26 mouse cellular contexts compared by ENCODE assay signal in the genomic region with DNA sequence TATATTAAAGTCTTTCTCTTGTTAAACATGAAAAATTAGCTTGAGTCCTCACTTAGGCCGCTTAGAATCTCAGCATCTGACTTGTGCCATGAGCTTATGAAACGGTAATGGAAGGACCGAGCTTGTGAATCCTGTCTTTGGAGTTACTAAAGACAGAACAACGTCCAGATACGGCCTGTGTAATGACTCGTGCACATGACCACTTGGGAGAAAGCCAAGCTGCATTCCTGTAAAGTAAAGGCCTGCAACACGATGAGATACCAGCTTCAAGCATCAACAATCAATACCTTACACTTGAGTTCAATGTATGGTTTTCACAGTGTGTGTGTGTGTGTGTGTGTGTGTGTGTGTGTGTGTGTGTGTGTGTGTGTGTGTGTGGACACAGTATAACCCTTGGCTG. TPM values are rescaled to one million over a fixed set of nuclear protein-coding genes. Genes with fewer than 3 reads are reported as not detected.
DNase-seq lines count a peak whose midpoint lies in the region; ATAC-seq and TF ChIP-seq lines count a peak whose summit lies in the region.
"Had no signal": no experiment of that assay in that cellular context is flagged by ENCODE, and none has a peak within 500 bp of the region (broad histone marks: within the 10 kb centered on the region; RNA-seq: fewer than 3 reads in every experiment).

No protein-coding gene starts in this region.

- ATAC-seq in stomach, embryonic 15.5 days (ENCODE audit: insufficient read depth, low FRiP score, low read depth) = 0 out of 2 replicates have a peak, but pooled peaks have one; percentile 5
- ATAC-seq in stomach, postnatal 0 days (ENCODE audit: low FRiP score, low TSS enrichment) = no peak
- no peak for ATAC-seq in midbrain, embryonic 15.5 days (replicated peaks)
- ATAC-seq: forebrain, embryonic 14.5 days; forebrain, embryonic 16.5 days had no signal

- 43% methylated on average over 7 of the region's 7 CpGs for WGBS in kidney, adult 2 months
- WGBS in stomach, embryonic 15.5 days = 73% methylated on average over 7 of the region's 7 CpGs
- 49% methylated on average over 7 of the region's 7 CpGs for WGBS in stomach, postnatal 0 days
- WGBS in limb, embryonic 10.5 days = 92% methylated on average over 7 of the region's 7 CpGs
- 90% methylated on average over 7 of the region's 7 CpGs for WGBS in midbrain, embryonic 15.5 days

- H3K9me3 ChIP-seq in stomach, embryonic 15.5 days = no peaks in the 10 kb centered on the region
- H3K9me3 ChIP-seq in stomach, postnatal 0 days (ENCODE audit: control insufficient read depth, low read length) = no peaks in the 10 kb centered on the region
- no peaks in the 10 kb centered on the region for H3K9me3 ChIP-seq in limb, embryonic 10.5 days (replicated peaks)
- no peaks in the 10 kb centered on the region for H3K9me3 ChIP-seq in midbrain, embryonic 15.5 days
- H3K9me3 ChIP-seq: embryonic facial prominence, embryonic 13.5 days; embryonic facial prominence, embryonic 15.5 days; forebrain, embryonic 10.5 days; forebrain, embryonic 12.5 days; G1E had no signal

- H3K4me2 ChIP-seq in stomach, embryonic 15.5 days = no peak overlapping the region
- H3K4me2 ChIP-seq in stomach, postnatal 0 days (replicated peaks; ENCODE audit: low read depth) = no peak overlapping the region
- no peak overlapping the region for H3K4me2 ChIP-seq in midbrain, embryonic 15.5 days
- H3K4me2 ChIP-seq: embryonic facial prominence, embryonic 13.5 days; embryonic facial prominence, embryonic 15.5 days; forebrain, embryonic 12.5 days had no signal

- no peaks in the 10 kb centered on the region; the same call in 1 of the 2 replicates for H3K36me3 ChIP-seq in kidney, adult 2 months (ENCODE audit: control insufficient read depth, insufficient read depth, low read length)
- no peaks in the 10 kb centered on the region for H3K36me3 ChIP-seq in stomach, embryonic 15.5 days
- no peaks in the 10 kb centered on the region for H3K36me3 ChIP-seq in stomach, postnatal 0 days (ENCODE audit: control insufficient read depth, insufficient read depth, low read length)
- no peaks in the 10 kb centered on the region for H3K36me3 ChIP-seq in limb, embryonic 10.5 days
- no peaks in the 10 kb centered on the region for H3K36me3 ChIP-seq in midbrain, embryonic 15.5 days (replicated peaks)
- H3K36me3 ChIP-seq: embryonic facial prominence, embryonic 13.5 days; embryonic facial prominence, embryonic 15.5 days; forebrain, embryonic 10.5 days; forebrain, embryonic 12.5 days; G1E had no signal

- 0 out of 2 replicates have a peak overlapping the region, but pooled peaks have one; percentile 37 for H3K27ac ChIP-seq in kidney, adult 2 months (ENCODE audit: insufficient read depth, low read depth, low read length)
- H3K27ac ChIP-seq in stomach, embryonic 15.5 days = no peak overlapping the region
- no peak overlapping the region for H3K27ac ChIP-seq in stomach, postnatal 0 days (replicated peaks)
- no peak overlapping the region for H3K27ac ChIP-seq in limb, embryonic 10.5 days
- H3K27ac ChIP-seq in midbrain, embryonic 15.5 days = no peak overlapping the region
- H3K27ac ChIP-seq: embryonic facial prominence, embryonic 13.5 days; embryonic facial prominence, embryonic 15.5 days; forebrain, embryonic 10.5 days; forebrain, embryonic 12.5 days had no signal

- TF ChIP-seq EP300 in stomach, postnatal 0 days (optimal IDR thresholded peaks at IDR 0.05) = no peak

- no peak overlapping the region for H3K9ac ChIP-seq in stomach, embryonic 15.5 days
- no peak overlapping the region for H3K9ac ChIP-seq in stomach, postnatal 0 days (ENCODE audit: low read length)
- no peak overlapping the region for H3K9ac ChIP-seq in midbrain, embryonic 15.5 days
- H3K9ac ChIP-seq: embryonic facial prominence, embryonic 13.5 days; embryonic facial prominence, embryonic 15.5 days; forebrain, embryonic 12.5 days had no signal

- peaks cover 32% of the 10 kb centered on the region; the same call in 1 of the 2 replicates for H3K4me1 ChIP-seq in kidney, adult 2 months (ENCODE audit: control insufficient read depth, insufficient read depth, low read length)
- no peaks in the 10 kb centered on the region for H3K4me1 ChIP-seq in stomach, embryonic 15.5 days
- H3K4me1 ChIP-seq in stomach, postnatal 0 days (replicated peaks; ENCODE audit: control insufficient read depth, insufficient read depth) = no peaks in the 10 kb centered on the region
- peaks cover 22% of the 10 kb centered on the region for H3K4me1 ChIP-seq in limb, embryonic 10.5 days
- no peaks in the 10 kb centered on the region for H3K4me1 ChIP-seq in midbrain, embryonic 15.5 days
- H3K4me1 ChIP-seq: embryonic facial prominence, embryonic 13.5 days; embryonic facial prominence, embryonic 15.5 days; forebrain, embryonic 12.5 days had no signal

- H3K4me3 ChIP-seq in kidney, adult 2 months (ENCODE audit: insufficient read depth, low read depth, low read length) = no peak overlapping the region
- no peak overlapping the region for H3K4me3 ChIP-seq in stomach, embryonic 15.5 days (replicated peaks)
- no peak overlapping the region for H3K4me3 ChIP-seq in stomach, postnatal 0 days (ENCODE audit: low read depth, low read length)
- no peak overlapping the region for H3K4me3 ChIP-seq in limb, embryonic 10.5 days
- H3K4me3 ChIP-seq in midbrain, embryonic 15.5 days = no peak overlapping the region
- H3K4me3 ChIP-seq: embryonic facial prominence, embryonic 13.5 days; embryonic facial prominence, embryonic 15.5 days; erythroblast, embryonic 14.5 days; forebrain, embryonic 10.5 days; forebrain, embryonic 12.5 days had no signal

- no peak for TF ChIP-seq CTCF in kidney, adult 2 months (conservative IDR thresholded peaks at IDR 0.05; ENCODE audit: insufficient read depth, insufficient read length, low read depth, low read length)
- TF ChIP-seq CTCF in stomach, postnatal 0 days (IDR thresholded peaks at IDR 0.05; ENCODE audit: low read depth) = no peak

- no peak for TF ChIP-seq POLR2A in kidney, adult 2 months (IDR thresholded peaks at IDR 0.05; ENCODE audit: low read depth, low read length)

- no peaks in the 10 kb centered on the region for H3K27me3 ChIP-seq in kidney, adult 2 months (replicated peaks; ENCODE audit: control insufficient read depth, insufficient read depth, low read length)
- H3K27me3 ChIP-seq in stomach, embryonic 15.5 days (replicated peaks) = no peaks in the 10 kb centered on the region
- no peaks in the 10 kb centered on the region for H3K27me3 ChIP-seq in stomach, postnatal 0 days (ENCODE audit: control insufficient read depth, insufficient read depth, low read length)
- H3K27me3 ChIP-seq in limb, embryonic 10.5 days (ENCODE audit: low read depth, poor library complexity, severe bottlenecking) = no peaks in the 10 kb centered on the region
- no peaks in the 10 kb centered on the region for H3K27me3 ChIP-seq in midbrain, embryonic 15.5 days (replicated peaks)
- H3K27me3 ChIP-seq: embryonic facial prominence, embryonic 13.5 days; embryonic facial prominence, embryonic 15.5 days; forebrain, embryonic 12.5 days had no signal

- DNase-seq in kidney, adult 2 months = no peak
- DNase-seq in kidney, adult 8-10 months = no peak
- no peak for DNase-seq in stomach, postnatal 0 days (ENCODE audit: low spot score)
- DNase-seq in 416B (ENCODE audit: low read depth) (peak; percentile 4), NIH3T3 (ENCODE audit: low read depth) (peak; percentile 73)
- no peak for DNase-seq in limb, embryonic 10.5 days (ENCODE audit: low spot score)
- DNase-seq: adrenal gland, adult 2 months; adrenal gland, postnatal 10 days; adrenal gland, postnatal 25 days; cerebellum, adult 11 months; cerebellum, adult 18-20 months; cerebellum, adult 8-10 months; cerebellum, adult 9-11 months; cerebellum, postnatal 14 days; cerebellum, postnatal 36 days; embryo, embryonic 11 days had no signal

RNA-seq across cellular contexts. Expression of gene Slc7a7, which starts 20.9 kb away (rescaled TPM):
- 454 and 464 TPM in 2 replicates for polyA plus RNA-seq in kidney, adult 2 months (2012; rRNA removed)
- 17.0 and 19.9 TPM in 2 replicates for polyA plus RNA-seq in stomach, embryonic 15.5 days (2015; fragmentation: Nextera tagmentation; extraction: Ambion mirVana)
- polyA plus RNA-seq in stomach, postnatal 0 days (2015; fragmentation: Nextera tagmentation; extraction: Ambion mirVana) = 9.3 and 9.5 TPM in 2 replicates
- 2.3 and 3.1 TPM in 2 replicates for polyA plus RNA-seq in limb, embryonic 10.5 days (2016; fragmentation: Nextera tagmentation; extraction: Ambion mirVana)
- 4.7 and 4.9 TPM in 2 replicates for polyA plus RNA-seq in midbrain, embryonic 15.5 days (2015; fragmentation: Nextera tagmentation; extraction: Ambion mirVana)

RNA-seq across cellular contexts. Expression of gene Mrpl52, which starts 30.0 kb away (rescaled TPM):
- 366 and 425 TPM in 2 replicates for polyA plus RNA-seq in kidney, adult 2 months (2012; rRNA removed)
- polyA plus RNA-seq in stomach, embryonic 15.5 days (2015; fragmentation: Nextera tagmentation; extraction: Ambion mirVana) = 273 and 275 TPM in 2 replicates
- 312 and 339 TPM in 2 replicates for polyA plus RNA-seq in stomach, postnatal 0 days (2015; fragmentation: Nextera tagmentation; extraction: Ambion mirVana)
- 198 and 219 TPM in 2 replicates for polyA plus RNA-seq in limb, embryonic 10.5 days (2016; fragmentation: Nextera tagmentation; extraction: Ambion mirVana)
- polyA plus RNA-seq in midbrain, embryonic 15.5 days (2015; fragmentation: Nextera tagmentation; extraction: Ambion mirVana) = 234 and 252 TPM in 2 replicates

RNA-seq across cellular contexts. Expression of gene Mmp14, which starts 34.7 kb away (rescaled TPM):
- polyA plus RNA-seq in kidney, adult 2 months (2012; rRNA removed) = 37.2 and 42.1 TPM in 2 replicates
- 126 and 139 TPM in 2 replicates for polyA plus RNA-seq in stomach, embryonic 15.5 days (2015; fragmentation: Nextera tagmentation; extraction: Ambion mirVana)
- polyA plus RNA-seq in stomach, postnatal 0 days (2015; fragmentation: Nextera tagmentation; extraction: Ambion mirVana) = 63.9 and 70.4 TPM in 2 replicates
- polyA plus RNA-seq in limb, embryonic 10.5 days (2016; fragmentation: Nextera tagmentation; extraction: Ambion mirVana) = 68.3 and 84.7 TPM in 2 replicates
- polyA plus RNA-seq in midbrain, embryonic 15.5 days (2015; fragmentation: Nextera tagmentation; extraction: Ambion mirVana) = 45.4 and 51.0 TPM in 2 replicates

RNA-seq across cellular contexts. Expression of gene Oxa1l, which starts 36.1 kb away (rescaled TPM):
- 153 and 182 TPM in 2 replicates for polyA plus RNA-seq in kidney, adult 2 months (2012; rRNA removed)
- 38.1 and 44.6 TPM in 2 replicates for polyA plus RNA-seq in stomach, embryonic 15.5 days (2015; fragmentation: Nextera tagmentation; extraction: Ambion mirVana)
- polyA plus RNA-seq in stomach, postnatal 0 days (2015; fragmentation: Nextera tagmentation; extraction: Ambion mirVana) = 30.5 and 31.7 TPM in 2 replicates
- 60.5 and 63.1 TPM in 2 replicates for polyA plus RNA-seq in limb, embryonic 10.5 days (2016; fragmentation: Nextera tagmentation; extraction: Ambion mirVana)
- 52.8 and 54.8 TPM in 2 replicates for polyA plus RNA-seq in midbrain, embryonic 15.5 days (2015; fragmentation: Nextera tagmentation; extraction: Ambion mirVana)

Comparison
In these comparisons a context has a peak if more than half of its experiments do, and no peak if none do; other contexts are left out.
1. DNase-seq: peak in 416B (single experiment) and NIH3T3 (single experiment); none in kidney, adult 2 months (single experiment), kidney, adult 8-10 months (0 of 2), stomach, postnatal 0 days (single experiment) and limb, embryonic 10.5 days (single experiment).
2. RNA of gene Slc7a7, which starts 20.9 kb away (polyA plus RNA-seq): 454 to 464 TPM in kidney, adult 2 months; 17.0 to 19.9 TPM in stomach, embryonic 15.5 days, 9.3 to 9.5 TPM in stomach, postnatal 0 days, 4.7 to 4.9 TPM in midbrain, embryonic 15.5 days and 2.3 to 3.1 TPM in limb, embryonic 10.5 days; every median in the first group is over 10 times any median in the second.